Mouse (Mus musculus) CD4-positive, CD25-positive, alpha-beta regulatory T cell, adult 4 months (primary cell): ENCODE results near the gene Tnpo3. TPM values are rescaled to one million over a fixed set of nuclear protein-coding genes. Genes with fewer than 3 reads are reported as not detected.
"Not testable (repeated sequence)": the region's sequence is repeated elsewhere in the genome, so short reads cannot be mapped to it uniquely, and the experiment has no call there.

ENCODE experiments used
- ATAC-seq: one replicate; pipeline ENCODE4 v1.8.0; 2017
- polyA plus RNA-seq, 2 experiments: library from polyadenylated mRNA; unstranded; fragments of 100-300 nt; shearing (Covaris generic); gene quantifications; one replicate each; pipeline ENCODE4 v1.2.1; 2017

Tnpo3 gene
- polyA plus RNA-seq, 2 experiments from 2014 or later, result 67.5 to 110 TPM

GRCm38 (mm10) chr6:29620840-29621543 lies 11.3 kb upstream of the Tnpo3 start:
- ATAC-seq, result no peak

DNA sequence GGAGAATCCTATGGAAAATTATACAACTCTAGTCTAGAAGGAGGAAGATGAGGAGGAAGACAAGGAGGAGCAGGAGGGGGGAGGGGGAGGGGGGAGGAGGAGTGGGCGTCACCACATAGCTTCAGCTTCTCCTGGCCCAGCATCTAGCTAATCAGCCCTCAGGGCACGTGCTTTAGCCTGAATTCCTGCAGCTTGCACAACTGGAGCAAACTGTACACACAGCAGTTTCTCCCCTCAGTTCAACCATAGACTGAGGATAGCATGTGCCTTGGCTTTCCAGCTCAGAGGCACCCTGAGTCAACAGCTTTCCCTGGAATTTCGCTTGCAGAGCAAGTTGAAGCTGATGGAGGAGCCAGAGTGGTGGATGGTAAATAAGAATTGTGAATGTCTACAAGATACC lies 10.5 kb upstream of the Tnpo3 start:
- no peak for ATAC-seq

GRCm38 (mm10) chr6:29610020-29610640 lies 443 bp upstream of the Tnpo3 start:
- not testable (repeated sequence) for ATAC-seq

DNA sequence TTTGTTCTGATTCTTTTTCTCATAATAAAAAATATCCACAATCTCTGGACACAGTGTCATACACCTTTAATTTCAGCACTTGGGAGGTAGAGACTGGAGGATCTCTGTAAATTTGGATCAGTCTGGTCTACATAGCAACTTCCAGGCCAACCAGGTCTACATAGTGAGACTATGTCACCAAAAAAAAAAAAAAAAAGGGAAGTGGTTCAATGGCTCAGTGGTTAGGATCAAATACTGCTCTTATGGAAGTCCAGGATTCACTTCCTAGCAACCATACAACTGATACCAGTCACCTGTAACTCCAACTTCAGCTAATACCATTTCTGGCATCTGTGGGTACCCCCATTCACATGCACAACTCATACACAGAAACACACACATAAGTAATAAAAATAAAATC lies 9.5 kb downstream of the Tnpo3 start:
- ATAC-seq, result no peak

DNA sequence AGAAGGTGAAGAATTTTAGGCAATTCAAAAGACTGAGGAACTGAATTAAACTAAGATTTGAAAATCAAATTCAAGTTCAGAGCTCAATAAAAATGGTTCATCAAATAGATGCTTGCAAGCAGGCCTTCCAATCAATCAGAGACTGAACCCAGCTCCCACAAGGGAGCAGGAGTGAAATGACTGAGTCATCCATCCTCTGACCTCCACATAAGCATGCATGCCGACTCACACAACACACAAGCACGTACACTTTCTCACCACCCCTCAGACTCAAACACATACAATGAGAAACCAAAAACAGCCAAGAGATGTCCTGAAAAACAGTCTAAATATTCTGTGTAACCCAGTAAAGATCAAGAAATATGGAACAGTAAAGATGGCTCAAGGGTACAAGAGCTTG lies 14.0 kb downstream of the Tnpo3 start:
- no peak for ATAC-seq

- ATAC-seq, result no peak
Measured at GRCm38 (mm10) chr6:29581202-29581601, 28.5 kb downstream of the Tnpo3 start.

- ATAC-seq, result no peak
Measured at GRCm38 (mm10) chr6:29580770-29581169, 28.9 kb downstream of the Tnpo3 start.

DNA sequence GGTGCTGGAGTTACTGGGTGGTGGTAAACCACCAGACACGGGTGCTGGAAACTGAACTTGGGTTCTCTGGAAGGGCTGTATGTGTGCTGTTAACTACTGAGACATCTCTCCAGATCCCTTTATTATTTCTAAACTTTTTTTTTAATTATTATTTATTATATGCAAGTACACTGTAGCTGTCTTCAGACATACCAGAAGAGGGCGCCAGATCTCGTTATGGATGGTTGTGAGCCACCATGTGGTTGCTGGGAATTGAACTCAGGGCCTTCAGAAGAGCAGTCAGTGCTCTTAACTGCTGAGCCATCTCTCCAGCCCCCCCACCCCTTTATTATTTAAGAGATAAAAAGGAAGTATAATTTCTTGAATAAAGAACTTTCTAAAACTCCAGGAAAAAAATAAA lies 33.3 kb downstream of the Tnpo3 start:
- not testable (repeated sequence) for ATAC-seq

DNA sequence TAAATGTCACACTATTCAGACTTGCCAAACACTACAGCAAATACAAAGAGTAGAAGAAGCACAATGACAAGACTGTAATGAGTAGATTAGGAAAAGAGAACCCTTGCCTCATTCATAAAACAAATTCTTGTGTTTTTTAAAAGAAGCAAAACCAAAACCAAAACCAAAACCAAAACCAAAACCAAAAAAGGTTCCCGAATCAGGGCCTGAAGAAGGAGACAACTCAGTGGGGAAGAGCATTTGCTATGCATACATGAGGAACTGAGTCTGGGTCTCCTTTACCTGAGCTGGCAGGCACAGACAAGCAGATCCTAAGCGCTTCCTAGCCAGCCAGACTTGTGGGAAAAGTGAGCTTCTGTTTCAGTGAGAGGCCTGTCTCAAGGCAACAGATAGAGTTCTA lies 52.6 kb downstream of the Tnpo3 start:
- ATAC-seq, result peak; percentile 66

GRCm38 (mm10) chr6:29552526-29552925 lies 57.2 kb downstream of the Tnpo3 start:
- no peak for ATAC-seq

- ATAC-seq, result no peak
Measured at GRCm38 (mm10) chr6:29548086-29548485, 61.6 kb downstream of the Tnpo3 start.

DNA sequence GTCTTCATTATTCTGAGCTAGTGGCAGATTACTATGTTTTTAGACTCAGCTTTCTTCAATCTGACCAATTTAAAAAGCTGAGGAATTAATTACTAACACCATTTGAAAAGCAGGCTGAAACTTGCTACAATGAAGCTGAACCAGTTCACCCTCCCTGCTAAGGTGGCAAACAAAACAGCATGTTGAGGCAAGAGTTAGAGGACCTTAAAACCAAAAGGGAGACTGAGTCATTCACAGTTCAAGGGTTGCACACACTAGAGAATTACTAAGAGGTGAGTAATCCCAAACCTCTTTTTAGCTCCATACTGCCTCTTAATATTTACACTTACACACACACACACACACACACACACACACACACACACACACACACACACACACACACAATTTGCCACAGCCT lies 62.1 kb downstream of the Tnpo3 start:
- no peak for ATAC-seq

- ATAC-seq, result no peak
Measured at GRCm38 (mm10) chr6:29545611-29546010, 64.1 kb downstream of the Tnpo3 start.

DNA sequence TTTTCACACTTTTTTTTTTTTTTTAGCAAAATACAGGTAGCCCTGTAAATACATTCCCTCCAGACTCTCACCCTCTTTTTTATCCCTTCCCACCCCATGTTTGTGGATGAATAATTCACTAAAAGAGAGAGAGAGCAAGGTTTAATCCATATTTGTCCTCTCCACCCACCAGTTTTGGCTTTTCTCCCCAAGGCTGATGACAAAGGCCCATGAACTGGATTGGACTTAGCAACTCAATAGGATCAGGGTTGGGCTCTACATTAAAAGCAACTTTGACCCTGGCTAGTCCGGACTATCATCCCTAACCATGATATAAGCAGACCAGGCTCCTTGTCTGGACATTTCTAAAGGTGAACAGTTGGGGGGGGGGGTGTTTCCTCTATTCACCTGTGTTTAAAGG lies 68.7 kb downstream of the Tnpo3 start:
- ATAC-seq, result no peak

DNA sequence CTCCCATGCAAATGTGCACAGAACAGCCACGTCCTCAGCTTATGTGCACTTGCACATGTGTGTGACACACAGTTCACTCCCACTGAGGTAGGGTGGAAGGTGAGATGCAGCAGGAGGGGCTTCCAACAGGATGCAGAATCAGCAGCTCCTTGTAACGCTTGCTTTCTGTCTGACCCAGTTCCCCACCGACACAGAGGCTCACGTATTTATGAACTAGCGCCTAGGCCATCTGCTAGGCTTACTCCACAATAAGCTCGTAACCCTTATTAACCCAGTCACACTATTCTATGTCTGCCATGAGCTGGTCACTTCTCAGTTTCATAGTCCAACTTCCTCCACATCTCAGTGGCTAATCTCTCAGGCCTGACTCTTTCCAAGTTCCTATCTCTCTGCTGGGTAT lies 69.5 kb downstream of the Tnpo3 start:
- ATAC-seq, result no peak

DNA sequence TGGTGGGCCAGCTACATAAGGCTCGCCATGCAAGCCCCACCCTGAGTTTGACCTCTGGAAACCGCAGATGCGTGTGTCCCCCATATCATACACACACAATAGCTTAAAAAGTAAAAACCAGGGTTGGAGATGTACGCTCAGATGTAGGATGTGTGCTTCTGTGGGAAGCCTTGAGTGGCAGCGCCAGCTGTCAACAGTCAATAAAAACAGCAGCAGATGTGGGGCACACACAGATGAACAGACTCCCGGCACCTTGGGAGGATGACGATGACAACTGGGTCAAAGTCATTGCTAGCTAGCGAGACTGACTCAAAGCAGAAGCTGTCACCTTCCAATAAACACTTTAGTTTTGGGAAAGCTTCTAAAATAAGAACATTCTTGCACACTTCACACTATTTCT lies 70.2 kb downstream of the Tnpo3 start:
- no peak for ATAC-seq

GRCm38 (mm10) chr6:29537221-29537620 lies 72.5 kb downstream of the Tnpo3 start:
- ATAC-seq, result no peak

GRCm38 (mm10) chr6:29536651-29537193 lies 73.0 kb downstream of the Tnpo3 start:
- no peak for ATAC-seq

- ATAC-seq, result no peak
Measured at GRCm38 (mm10) chr6:29535316-29535715, 74.4 kb downstream of the Tnpo3 start.

DNA sequence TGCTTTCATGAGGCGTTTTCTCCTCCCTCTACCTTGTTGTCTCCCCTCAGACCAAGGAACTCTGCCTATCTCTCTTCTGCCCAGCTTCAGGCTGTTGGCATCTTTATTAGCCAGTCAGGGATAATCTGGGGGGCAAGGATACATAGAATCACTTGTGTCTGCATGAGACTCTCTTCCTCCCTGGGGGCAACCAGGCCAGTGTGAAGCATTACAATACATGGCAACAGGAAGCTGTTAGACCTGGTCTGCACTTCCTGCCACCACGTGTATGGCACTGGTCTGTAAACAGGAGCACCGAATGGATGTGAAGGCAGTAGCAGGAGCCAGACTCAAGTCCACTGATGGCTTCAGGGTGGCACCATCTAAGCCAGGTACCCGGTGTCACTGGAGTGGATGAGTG lies 79.6 kb downstream of the Tnpo3 start:
- no peak for ATAC-seq

GRCm38 (mm10) chr6:29529444-29529820 lies 80.3 kb downstream of the Tnpo3 start:
- no peak for ATAC-seq

DNA sequence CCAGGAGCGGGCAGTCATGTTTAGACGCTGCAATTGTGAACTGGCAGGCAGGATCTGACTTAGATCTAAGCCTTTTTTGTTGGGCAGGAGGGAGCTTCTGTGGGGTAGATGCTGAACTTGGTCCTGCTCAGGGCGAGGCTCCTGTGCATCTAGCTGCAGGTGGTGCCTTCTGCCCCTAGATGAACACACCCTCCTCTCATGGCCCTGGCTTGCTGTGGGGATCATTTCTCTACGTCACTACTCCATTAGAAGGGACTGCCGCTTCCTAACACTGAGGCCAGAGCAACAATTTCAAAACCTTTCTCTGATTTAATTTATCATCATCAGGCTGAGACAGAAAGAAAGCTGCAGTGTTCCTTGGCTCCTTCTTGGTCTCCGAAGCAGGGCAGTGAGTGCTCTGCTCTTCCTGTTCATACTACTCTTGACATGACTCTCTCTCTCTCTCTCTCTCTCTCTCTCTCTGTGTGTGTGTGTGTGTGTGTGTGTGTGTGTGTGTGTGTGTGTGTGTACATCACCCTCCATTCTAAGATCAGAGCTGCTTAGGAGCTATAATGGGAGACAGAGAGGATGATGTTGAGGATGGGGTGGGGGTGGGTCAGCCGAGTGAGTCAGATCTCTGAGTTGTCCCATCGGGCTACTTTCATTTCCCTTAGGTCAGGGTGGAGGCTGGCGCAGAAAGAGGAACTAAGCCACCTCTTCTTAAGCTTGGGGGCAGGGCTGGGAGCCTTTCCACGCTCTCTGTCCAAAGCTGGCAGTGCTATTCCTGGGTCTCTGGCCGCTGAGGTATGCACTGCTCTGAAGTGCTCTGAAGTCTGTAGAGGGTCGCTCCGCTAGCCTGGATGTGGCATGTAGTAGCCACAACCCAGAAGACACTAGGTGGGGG lies 80.9 kb downstream of the Tnpo3 start:
- ATAC-seq, result peak; percentile 38

GRCm38 (mm10) chr6:29528165-29528505 lies 81.6 kb downstream of the Tnpo3 start:
- ATAC-seq, result no peak
